Comparison of ENCODE assay signal across 16 mouse cellular contexts in the genomic region with DNA sequence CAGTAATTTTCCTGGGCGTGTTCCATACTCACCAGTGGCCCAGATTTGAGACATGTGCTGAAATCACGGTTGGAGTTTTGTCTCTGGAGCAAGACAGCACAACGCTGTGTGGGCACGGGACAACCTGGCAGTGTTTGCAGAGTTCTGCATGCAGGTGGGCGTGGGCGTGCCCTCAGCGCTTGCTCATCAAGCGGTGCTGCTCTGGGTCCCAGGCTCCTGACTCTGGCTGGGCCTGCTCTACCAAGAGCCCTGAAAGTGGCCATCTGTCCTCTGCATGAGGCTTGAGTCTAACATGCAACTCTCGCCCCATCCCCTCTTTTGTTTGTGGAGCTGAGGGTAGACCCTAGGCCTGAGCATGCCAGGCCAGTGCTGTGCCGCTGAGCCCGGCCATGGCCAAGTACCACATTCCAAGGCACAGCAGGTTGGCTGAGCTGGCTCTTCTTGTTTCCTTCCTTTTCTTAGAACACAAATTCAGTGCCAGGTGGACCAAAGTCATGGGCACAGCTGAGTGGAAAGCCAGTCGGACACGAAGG. TPM values are rescaled to one million over a fixed set of nuclear protein-coding genes. Genes with fewer than 3 reads are reported as not detected.
DNase-seq lines count a peak whose midpoint lies in the region; ATAC-seq lines count a peak whose summit lies in the region.
"Had no signal": no experiment of that assay in that cellular context is flagged by ENCODE, and none has a peak within 500 bp of the region (broad histone marks: within the 10 kb centered on the region; RNA-seq: fewer than 3 reads in every experiment).

No protein-coding gene starts in this region.

- WGBS in hindbrain, embryonic 16.5 days, result 86% methylated on average over 13 of the region's 13 CpGs
- WGBS in hindbrain, embryonic 13.5 days, result 93% methylated on average over 13 of the region's 13 CpGs

- peaks cover 12% of the 10 kb centered on the region for H3K4me1 ChIP-seq in hindbrain, embryonic 16.5 days (ENCODE audit: control insufficient read depth, insufficient read depth, low read depth, low read length)
- H3K4me1 ChIP-seq in hindbrain, embryonic 13.5 days (replicated peaks), result peaks cover 20% of the 10 kb centered on the region

- H3K4me2 ChIP-seq in hindbrain, embryonic 16.5 days (ENCODE audit: low read length), result no peak overlapping the region
- H3K4me2 ChIP-seq in hindbrain, embryonic 13.5 days, result no peak overlapping the region
- H3K4me2 ChIP-seq: midbrain, embryonic 12.5 days; neural tube, embryonic 15.5 days had no signal

- no peaks in the 10 kb centered on the region for H3K9me3 ChIP-seq in hindbrain, embryonic 16.5 days (ENCODE audit: control insufficient read depth, low read length)
- H3K9me3 ChIP-seq in hindbrain, embryonic 13.5 days, result no peaks in the 10 kb centered on the region
- H3K9me3 ChIP-seq: forebrain, embryonic 10.5 days; heart, embryonic 10.5 days; midbrain, embryonic 12.5 days; neural tube, embryonic 15.5 days had no signal

- H3K9ac ChIP-seq in hindbrain, embryonic 16.5 days (ENCODE audit: low read depth, low read length), result no peak overlapping the region; the same call in 1 of the 2 replicates
- no peak overlapping the region for H3K9ac ChIP-seq in hindbrain, embryonic 13.5 days
- H3K9ac ChIP-seq: midbrain, embryonic 12.5 days; neural tube, embryonic 15.5 days had no signal

- peaks cover 28% of the 10 kb centered on the region for H3K36me3 ChIP-seq in hindbrain, embryonic 16.5 days (ENCODE audit: control insufficient read depth, insufficient read depth, low read length)
- peaks cover 85% of the 10 kb centered on the region for H3K36me3 ChIP-seq in hindbrain, embryonic 13.5 days

- no peaks in the 10 kb centered on the region for H3K27me3 ChIP-seq in hindbrain, embryonic 16.5 days (replicated peaks; ENCODE audit: control insufficient read depth, insufficient read depth, low read length)
- H3K27me3 ChIP-seq in hindbrain, embryonic 13.5 days, result no peaks in the 10 kb centered on the region
- H3K27me3 ChIP-seq: midbrain, embryonic 12.5 days; neural tube, embryonic 15.5 days; Patski had no signal

- peak; percentile 82 for DNase-seq in cerebellum, adult 9-11 months
- DNase-seq in layer of hippocampus, postnatal 36 days, result peak; percentile 69 to 70
- peak; percentile 67 for DNase-seq in right cerebral cortex, postnatal 14 days
- DNase-seq in ovary, postnatal 36 days (ENCODE audit: low spot score), result no peak
- DNase-seq in retina, embryonic 14.5 days (ENCODE audit: low spot score), result no peak
- DNase-seq: liver had no signal

- H3K27ac ChIP-seq in hindbrain, embryonic 16.5 days (ENCODE audit: low read depth, low read length), result 0 out of 2 replicates have a peak overlapping the region, but pooled peaks have one; percentile 7
- H3K27ac ChIP-seq in hindbrain, embryonic 13.5 days, result no peak overlapping the region
- H3K27ac ChIP-seq: forebrain, embryonic 10.5 days; heart, embryonic 10.5 days; kidney, postnatal 0 days; midbrain, embryonic 12.5 days; neural tube, embryonic 15.5 days had no signal

- no peak for ATAC-seq in hindbrain, embryonic 16.5 days
- no peak for ATAC-seq in hindbrain, embryonic 13.5 days (ENCODE audit: low FRiP score)
- ATAC-seq in megakaryocyte progenitor cell, adult 5-6 weeks (replicated peaks; ENCODE audit: poor library complexity), result no peak
- ATAC-seq: lung, postnatal 0 days; Patski had no signal

- no peak overlapping the region for H3K4me3 ChIP-seq in hindbrain, embryonic 16.5 days (ENCODE audit: low read length)
- no peak overlapping the region for H3K4me3 ChIP-seq in hindbrain, embryonic 13.5 days
- H3K4me3 ChIP-seq: forebrain, embryonic 10.5 days; heart, embryonic 10.5 days; midbrain, embryonic 12.5 days; neural tube, embryonic 15.5 days had no signal

RNA-seq across cellular contexts. Expression of gene Prrc2b, which starts 36.2 kb away (rescaled TPM):
- 49.7 and 66.2 TPM in 2 replicates for polyA plus RNA-seq in hindbrain, embryonic 16.5 days (2015; fragmentation: Nextera tagmentation; extraction: Ambion mirVana)
- polyA plus RNA-seq in hindbrain, embryonic 13.5 days (2015; fragmentation: Nextera tagmentation; extraction: Ambion mirVana), result 65.8 and 68.8 TPM in 2 replicates
- total RNA-seq in layer of hippocampus, postnatal 36 days (2021), result 100 to 1,000 TPM; 271 to 276 TPM
- total RNA-seq in megakaryocyte progenitor cell, adult 5-6 weeks (2015), result 37.5 and 37.8 TPM in 2 replicates
- total RNA-seq in megakaryocyte progenitor cell, adult 5-6 weeks (2017), result 16.6 and 18.2 TPM in 2 replicates

RNA-seq across cellular contexts. Expression of gene Pomt1, which starts 49.3 kb away (rescaled TPM):
- 32.6 and 34.1 TPM in 2 replicates for polyA plus RNA-seq in hindbrain, embryonic 16.5 days (2015; fragmentation: Nextera tagmentation; extraction: Ambion mirVana)
- polyA plus RNA-seq in hindbrain, embryonic 13.5 days (2015; fragmentation: Nextera tagmentation; extraction: Ambion mirVana), result 24.4 and 24.9 TPM in 2 replicates
- total RNA-seq in layer of hippocampus, postnatal 36 days (2021), result 10 to 100 TPM; 25.6 to 26.4 TPM
- 18.5 and 18.8 TPM in 2 replicates for total RNA-seq in megakaryocyte progenitor cell, adult 5-6 weeks (2015)
- total RNA-seq in megakaryocyte progenitor cell, adult 5-6 weeks (2017), result 32.2 and 32.6 TPM in 2 replicates

Comparison
In these comparisons a context has a peak if more than half of its experiments do, and no peak if none do; other contexts are left out.
1. DNase-seq: peak in cerebellum, adult 9-11 months (single experiment), layer of hippocampus, postnatal 36 days (2 of 2) and right cerebral cortex, postnatal 14 days (single experiment); none in ovary, postnatal 36 days (single experiment) and retina, embryonic 14.5 days (single experiment).
2. RNA of gene Prrc2b, which starts 36.2 kb away (total RNA-seq): 271 to 276 TPM in layer of hippocampus, postnatal 36 days; 16.6 to 37.8 TPM in megakaryocyte progenitor cell, adult 5-6 weeks; every median in the first group is over 4 times any median in the second.